Mouse (Mus musculus): ENCODE measurements around the gene Gcm1.
"Not testable (repeated sequence)": the region's sequence is repeated elsewhere in the genome, so short reads cannot be mapped to it uniquely, and the experiment has no call there.

Gcm1 gene

DNA sequence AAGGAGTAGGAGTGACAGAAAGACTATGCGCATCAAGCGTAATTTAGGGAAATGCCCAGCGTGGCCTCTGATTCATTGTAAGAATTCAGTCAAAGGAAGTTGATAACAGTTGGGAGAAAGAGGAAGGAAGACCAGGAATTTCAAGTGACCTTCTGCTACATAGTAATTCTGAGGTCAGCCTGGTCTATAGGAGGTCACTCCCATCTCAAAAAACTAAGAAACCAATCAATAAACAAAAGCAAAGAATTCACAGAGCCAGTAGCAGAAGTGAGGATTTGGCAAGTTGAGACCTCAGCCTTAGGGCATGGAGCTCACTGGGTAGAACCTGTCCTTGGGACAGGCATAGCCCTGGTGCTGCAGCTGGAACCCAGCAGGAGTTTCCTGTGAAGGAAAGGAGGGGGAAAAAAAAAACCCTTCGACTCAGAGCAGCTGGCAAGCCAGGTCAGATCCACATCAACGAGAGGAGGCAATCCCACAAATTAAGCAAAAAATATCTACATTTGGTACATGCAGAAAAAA is 1.2 kb upstream of the Gcm1 start:
- no peak for DNase-seq

DNA sequence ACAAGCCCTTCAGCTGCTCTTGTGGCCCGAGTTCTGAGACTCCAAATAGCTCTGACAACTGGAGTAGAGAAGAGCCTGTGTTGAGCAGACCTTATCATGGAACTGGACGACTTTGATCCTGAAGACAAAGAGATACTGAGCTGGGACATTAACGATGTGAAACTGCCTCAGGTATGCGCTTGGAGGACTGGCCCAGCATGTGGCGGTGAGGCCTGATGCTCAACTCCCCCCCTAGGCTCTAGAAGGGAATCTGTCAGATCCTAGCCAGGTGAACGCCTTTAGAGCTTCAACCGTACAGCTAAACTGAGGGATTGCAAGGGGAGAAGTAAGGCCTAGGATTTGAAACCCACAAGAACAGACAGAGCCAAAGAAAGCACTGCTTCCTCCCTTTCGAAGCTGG is 2.1 kb downstream of the Gcm1 start:
- no peak for DNase-seq

GRCm38 (mm10) chr9:78054298-78054697 is 2.6 kb downstream of the Gcm1 start:
- no peak for DNase-seq

DNA sequence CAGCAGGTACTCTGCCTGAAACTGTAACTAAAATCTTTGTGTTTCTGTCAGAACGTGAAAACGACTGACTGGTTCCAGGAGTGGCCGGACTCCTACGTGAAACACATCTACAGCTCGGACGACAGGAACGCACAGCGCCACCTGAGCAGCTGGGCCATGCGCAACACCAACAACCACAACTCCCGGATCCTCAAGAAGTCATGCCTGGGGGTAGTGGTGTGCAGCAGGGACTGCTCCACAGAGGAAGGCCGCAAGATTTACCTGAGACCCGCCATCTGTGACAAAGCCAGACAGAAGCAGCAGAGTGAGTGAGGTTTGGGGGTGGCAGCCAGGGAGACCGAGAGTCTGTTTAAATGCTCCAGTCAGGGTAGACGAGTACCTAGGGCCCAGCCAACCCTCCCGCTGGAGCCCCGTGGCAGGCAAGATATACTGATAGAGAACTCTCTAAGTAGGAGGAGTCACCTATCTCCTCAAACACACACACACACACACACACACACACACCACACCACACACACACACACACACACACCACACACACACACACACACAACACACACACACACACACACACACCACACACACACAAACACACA is 7.9 kb downstream of the Gcm1 start:
- DNase-seq: no peak

GRCm38 (mm10) chr9:78062392-78062791 is 10.7 kb downstream of the Gcm1 start:
- no peak for DNase-seq

DNA sequence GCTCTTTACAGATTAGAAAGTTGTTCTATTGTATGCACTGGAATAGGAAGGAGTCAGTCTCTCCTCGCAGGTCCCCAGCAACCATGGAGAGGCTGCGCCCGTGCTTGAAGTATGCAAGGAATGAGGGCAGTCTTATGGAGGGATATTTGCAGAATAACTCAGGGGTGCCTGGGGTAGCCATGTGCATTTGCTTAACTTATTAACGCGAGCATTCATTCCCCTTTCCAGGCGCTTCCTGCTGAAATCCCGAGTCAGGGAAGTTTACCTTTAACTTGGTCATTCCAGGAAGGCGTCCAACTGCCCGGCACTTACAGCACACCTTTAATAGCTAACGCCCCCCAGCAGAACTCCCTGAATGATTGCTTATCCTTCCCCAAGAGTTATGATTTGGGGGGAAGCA is 12.4 kb downstream of the Gcm1 start:
- DNase-seq: no peak

DNA sequence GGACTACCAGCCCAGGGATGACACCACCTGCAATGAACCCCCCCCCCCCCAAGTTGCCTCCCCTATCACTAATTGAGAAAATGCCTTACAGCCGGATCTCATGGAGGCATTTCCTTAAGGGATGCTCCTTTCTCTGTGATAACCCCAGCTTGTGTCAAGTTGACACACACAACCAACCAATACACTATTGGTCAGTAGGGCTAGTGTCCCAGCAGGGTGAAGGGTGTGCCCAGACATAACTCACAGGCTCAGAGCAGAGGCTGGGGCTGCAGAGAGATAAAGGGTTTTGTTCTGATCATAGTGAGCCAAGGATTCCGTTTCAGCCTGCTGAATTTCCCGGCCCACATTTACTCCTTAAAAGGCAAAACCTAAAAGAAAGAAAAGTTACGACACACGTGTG is 18.8 kb downstream of the Gcm1 start:
- no peak for DNase-seq

GRCm38 (mm10) chr9:78071626-78072025 is 19.9 kb downstream of the Gcm1 start:
- no peak for DNase-seq

DNA sequence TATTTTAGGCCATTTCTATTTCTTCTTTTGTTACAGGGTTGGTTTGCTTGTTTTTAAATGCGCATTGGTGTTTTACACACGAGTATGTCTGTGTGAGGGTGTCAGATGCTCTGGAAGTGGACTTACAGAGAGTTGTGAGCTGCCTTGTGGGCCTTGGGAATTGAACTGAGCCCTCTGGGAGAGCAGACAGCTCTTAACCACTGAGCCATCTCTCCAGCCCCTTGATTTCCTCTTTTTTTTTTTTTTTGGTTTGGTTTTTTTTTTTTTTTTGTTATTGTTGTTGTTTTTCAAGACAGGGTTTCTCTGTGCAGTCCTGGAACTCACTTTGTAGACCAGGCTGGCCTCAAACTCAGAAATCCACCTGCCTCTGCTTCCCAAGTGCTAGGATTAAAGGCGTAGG is 21.6 kb downstream of the Gcm1 start:
- not testable (repeated sequence) for DNase-seq

- no peak for DNase-seq
Measured at GRCm38 (mm10) chr9:78073713-78074340, 22.1 kb downstream of the Gcm1 start.

- no peak for DNase-seq
Measured at GRCm38 (mm10) chr9:78075256-78075655, 23.5 kb downstream of the Gcm1 start.

- no peak for DNase-seq
Measured at GRCm38 (mm10) chr9:78078240-78078639, 26.5 kb downstream of the Gcm1 start.

- DNase-seq: no peak
Measured at GRCm38 (mm10) chr9:78081835-78082234, 30.1 kb downstream of the Gcm1 start.

GRCm38 (mm10) chr9:78084341-78084740 is 32.6 kb downstream of the Gcm1 start:
- no peak for DNase-seq

GRCm38 (mm10) chr9:78085722-78086287 is 34.1 kb downstream of the Gcm1 start:
- DNase-seq: no peak

DNA sequence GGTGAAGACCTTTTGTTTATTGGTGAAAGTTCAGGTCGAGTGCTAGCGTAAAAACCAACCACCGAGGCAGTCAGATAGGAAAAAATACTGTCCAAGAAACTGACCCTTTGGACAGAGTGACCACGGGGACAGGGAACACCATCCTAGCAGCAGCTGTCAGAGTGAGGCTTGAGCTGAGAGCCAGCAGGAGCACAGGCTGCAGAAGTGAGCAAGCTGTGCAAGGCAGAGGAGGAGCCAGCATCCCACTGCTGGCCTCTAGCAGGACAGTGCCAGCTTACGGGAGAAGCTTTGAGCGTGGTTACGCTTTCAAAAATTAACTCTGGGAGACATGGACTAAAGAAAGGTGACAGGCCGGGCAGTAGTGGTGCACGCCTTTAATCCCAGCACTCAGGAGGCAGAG is 36.0 kb downstream of the Gcm1 start:
- DNase-seq: no peak

DNA sequence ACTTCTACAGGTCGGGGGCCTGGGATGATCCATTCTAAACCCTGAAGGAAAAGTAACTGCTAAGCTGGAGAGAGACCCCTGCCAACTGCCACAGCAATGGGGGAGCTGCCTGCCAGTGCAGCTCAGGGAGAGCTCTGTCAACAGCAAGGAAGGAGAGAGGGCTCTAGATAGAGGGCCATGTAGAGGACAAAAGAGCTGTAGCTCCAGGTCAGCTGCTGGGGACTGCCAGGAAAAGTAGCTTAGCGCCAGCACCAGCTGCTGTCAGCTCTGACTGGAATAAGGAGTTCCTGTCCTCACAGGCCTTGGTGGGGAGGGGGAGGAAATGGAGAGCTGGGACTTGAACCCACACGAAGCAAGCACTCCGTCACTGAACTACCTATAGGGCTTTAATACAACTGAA is 36.8 kb downstream of the Gcm1 start:
- no peak for DNase-seq

GRCm38 (mm10) chr9:78088971-78089370 is 37.2 kb downstream of the Gcm1 start:
- no peak for DNase-seq

DNA sequence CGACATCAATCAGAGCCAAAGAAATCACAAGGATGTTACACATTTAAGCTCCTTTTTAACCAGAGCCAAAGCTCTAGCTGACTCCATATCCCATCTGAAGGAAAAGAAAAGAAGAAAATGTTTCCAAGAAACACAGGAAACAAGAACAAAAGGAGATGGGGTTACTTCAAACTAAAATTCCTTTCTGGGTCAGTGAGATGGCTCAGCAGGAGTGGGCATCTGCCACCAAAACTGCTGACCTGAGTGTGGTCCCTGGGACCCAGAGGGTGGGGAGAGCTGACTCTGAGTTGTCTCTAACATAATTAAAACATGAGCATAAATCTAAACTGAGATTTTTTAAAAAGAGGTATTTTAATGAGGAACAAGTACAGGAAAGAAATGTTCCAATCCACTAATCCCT is 38.2 kb downstream of the Gcm1 start:
- no peak for DNase-seq

DNA sequence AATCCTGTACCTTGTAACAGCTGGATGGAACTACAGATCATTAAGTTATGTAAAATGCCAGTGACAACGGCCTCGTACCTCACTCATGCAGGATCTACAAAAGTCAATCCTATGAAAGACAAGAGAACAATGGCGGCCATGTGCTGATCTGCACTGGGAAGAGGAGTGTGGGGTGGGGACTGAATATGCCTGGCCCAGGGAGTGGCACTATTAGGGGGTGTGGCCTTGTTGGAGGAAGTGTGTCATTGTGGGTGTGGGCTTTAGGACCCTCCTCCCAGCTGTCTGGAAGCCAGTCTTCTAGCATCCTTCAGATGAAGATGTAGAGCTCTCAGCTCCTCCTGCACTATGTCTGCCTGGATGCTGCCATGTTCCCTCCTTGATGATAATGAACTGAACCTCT is 38.9 kb downstream of the Gcm1 start:
- no peak for DNase-seq

DNA sequence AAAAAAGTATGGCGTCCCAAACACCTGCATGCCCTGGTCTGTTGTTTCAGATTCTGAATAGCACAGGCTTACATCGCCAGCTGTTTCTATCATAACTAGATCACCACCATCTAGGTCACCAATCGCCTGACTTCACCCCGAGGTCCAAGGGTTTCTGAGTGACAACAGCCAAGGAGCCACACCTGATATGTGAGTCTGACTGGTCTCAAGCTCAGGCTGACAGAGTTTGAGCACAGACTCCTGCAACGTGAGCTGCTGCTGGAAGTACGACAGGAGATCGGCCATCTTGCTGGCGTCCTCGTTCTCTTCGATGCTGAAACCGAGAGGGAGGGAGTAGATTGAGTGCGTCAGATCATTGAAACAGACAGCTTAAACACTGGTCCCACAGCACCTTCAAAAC is 44.0 kb downstream of the Gcm1 start:
- DNase-seq: no peak

- DNase-seq: no peak
Measured at GRCm38 (mm10) chr9:78096376-78096775, 44.7 kb downstream of the Gcm1 start.

GRCm38 (mm10) chr9:78100956-78101355 is 49.2 kb downstream of the Gcm1 start:
- no peak for DNase-seq

DNA sequence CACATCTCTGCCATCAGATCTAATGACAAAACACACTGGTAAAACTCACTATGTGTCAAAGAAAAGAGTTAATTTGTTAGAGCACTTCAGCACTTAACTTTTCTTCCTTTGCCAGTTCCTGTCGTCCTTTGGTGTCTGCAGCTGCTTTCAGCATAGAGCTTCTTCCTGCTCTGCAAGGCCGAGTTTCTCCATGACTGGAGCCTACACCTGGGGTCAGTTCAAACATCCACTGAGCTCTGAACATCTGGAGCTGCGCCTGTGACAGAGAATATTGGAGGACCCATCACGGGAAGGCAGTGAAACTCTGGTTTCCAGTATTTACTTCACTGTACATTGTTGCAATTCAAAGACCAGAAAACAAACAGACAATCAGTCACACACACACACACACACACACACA is 49.7 kb downstream of the Gcm1 start:
- DNase-seq: no peak
